8 mouse cellular contexts compared by ENCODE assay signal in genomic region chrX:74353467-74353770, GRCm38 (mm10). TPM values are rescaled to one million over a fixed set of nuclear protein-coding genes. Genes with fewer than 3 reads are reported as not detected.
DNase-seq lines count a peak whose midpoint lies in the region; ATAC-seq and TF ChIP-seq lines count a peak whose summit lies in the region.

TSS of gene Lage3 (minus strand) at chrX:74353618.

- TF ChIP-seq CTCF in bone marrow macrophage, adult 2 months (IDR thresholded peaks at IDR 0.05; ENCODE audit: low read depth, low read length): no peak
- TF ChIP-seq CTCF in embryonic fibroblast, embryonic 13.5 days (IDR thresholded peaks at IDR 0.05; ENCODE audit: borderline replicate concordance, insufficient read depth, low read length): no peak
- no peak for TF ChIP-seq CTCF in midbrain, postnatal 0 days (IDR thresholded peaks at IDR 0.05)

- H3K4me2 ChIP-seq in kidney, embryonic 14.5 days (replicated peaks; ENCODE audit: low read depth, low read length): peak within 1 kb of the TSS; percentile 60
- H3K4me2 ChIP-seq in limb, embryonic 15.5 days: peak within 1 kb of the TSS; percentile 49
- H3K4me2 ChIP-seq in midbrain, postnatal 0 days (ENCODE audit: low read depth, low read length, poor library complexity, severe bottlenecking): peak within 1 kb of the TSS; percentile 52

- no peak within 1 kb of the TSS for H3K27ac ChIP-seq in bone marrow macrophage, adult 2 months (ENCODE audit: insufficient read depth, low read depth, low read length)
- peak within 1 kb of the TSS; percentile 4; the same call in 1 of the 2 replicates for H3K27ac ChIP-seq in embryonic fibroblast, embryonic 13.5 days (ENCODE audit: insufficient read depth, low read length)
- no peak within 1 kb of the TSS for H3K27ac ChIP-seq in kidney, embryonic 14.5 days (ENCODE audit: low read depth, low read length)
- peak within 1 kb of the TSS; percentile 47; the same call in 1 of the 2 replicates for H3K27ac ChIP-seq in limb, embryonic 15.5 days
- peak within 1 kb of the TSS; percentile 63 for H3K27ac ChIP-seq in midbrain, postnatal 0 days (ENCODE audit: low read depth, low read length)

- no peak for TF ChIP-seq POLR2A in bone marrow macrophage, adult 2 months (IDR thresholded peaks at IDR 0.05; ENCODE audit: borderline replicate concordance, low read depth, low read length)
- peak; percentile 87 for TF ChIP-seq POLR2A in embryonic fibroblast, embryonic 13.5 days (IDR thresholded peaks at IDR 0.05; ENCODE audit: low read depth, low read length)

- no peaks in the 10 kb centered on the region for H3K4me1 ChIP-seq in bone marrow macrophage, adult 2 months (ENCODE audit: control insufficient read depth, insufficient read depth, low read length)
- no peaks in the 10 kb centered on the region for H3K4me1 ChIP-seq in embryonic fibroblast, embryonic 13.5 days (ENCODE audit: control insufficient read depth, insufficient read depth, low read length)
- no peaks in the 10 kb centered on the region for H3K4me1 ChIP-seq in kidney, embryonic 14.5 days (ENCODE audit: control insufficient read depth, insufficient read depth, low read length)
- no peaks in the 10 kb centered on the region for H3K4me1 ChIP-seq in limb, embryonic 15.5 days
- H3K4me1 ChIP-seq in midbrain, postnatal 0 days (ENCODE audit: insufficient read depth, low read length): no peaks in the 10 kb centered on the region

- 24% methylated on average over 9 of the region's 22 CpGs for WGBS in kidney, embryonic 14.5 days
- WGBS in limb, embryonic 15.5 days: 21% methylated on average over 8 of the region's 22 CpGs
- WGBS in midbrain, postnatal 0 days: 46% methylated on average over 13 of the region's 22 CpGs

- ATAC-seq in kidney, embryonic 14.5 days (ENCODE audit: low FRiP score, low TSS enrichment): peak; percentile 86
- peak; percentile 63; the same call in 1 of the 2 replicates for ATAC-seq in limb, embryonic 15.5 days (ENCODE audit: insufficient number of reproducible peaks, low FRiP score, low TSS enrichment, low read depth)
- ATAC-seq in midbrain, postnatal 0 days (ENCODE audit: low FRiP score): peak; percentile 92

- H3K9ac ChIP-seq in kidney, embryonic 14.5 days (ENCODE audit: low read depth, low read length): peak within 1 kb of the TSS; percentile 60
- H3K9ac ChIP-seq in limb, embryonic 15.5 days: peak within 1 kb of the TSS; percentile 35; the same call in 1 of the 2 replicates
- H3K9ac ChIP-seq in midbrain, postnatal 0 days (replicated peaks; ENCODE audit: low read length, poor library complexity, severe bottlenecking): peak within 1 kb of the TSS; percentile 56

- H3K9me3 ChIP-seq in kidney, embryonic 14.5 days (ENCODE audit: control insufficient read depth, low read length): no peaks in the 10 kb centered on the region
- H3K9me3 ChIP-seq in limb, embryonic 15.5 days: no peaks in the 10 kb centered on the region
- no peaks in the 10 kb centered on the region for H3K9me3 ChIP-seq in midbrain, postnatal 0 days (ENCODE audit: low read length)

- peak; percentile 83 for DNase-seq in A20 (ENCODE audit: low read depth, low spot score)
- DNase-seq in heart, adult 9 months (ENCODE audit: low spot score in 2 of 2): peak; percentile 74 to 79
- DNase-seq in midbrain, postnatal 0 days (ENCODE audit: low spot score): peak; percentile 86
- DNase-seq in spleen, postnatal 14 days (ENCODE audit: low spot score in 2 of 2): peak; percentile 58 to 72

- H3K4me3 ChIP-seq in bone marrow macrophage, adult 2 months (ENCODE audit: insufficient read depth, low read length): peak within 1 kb of the TSS; percentile 77
- peak within 1 kb of the TSS; percentile 70 for H3K4me3 ChIP-seq in embryonic fibroblast, embryonic 13.5 days (ENCODE audit: insufficient read depth, low read length)
- H3K4me3 ChIP-seq in kidney, embryonic 14.5 days (ENCODE audit: low read length): peak within 1 kb of the TSS; percentile 46
- H3K4me3 ChIP-seq in limb, embryonic 15.5 days: peak within 1 kb of the TSS; percentile 47
- H3K4me3 ChIP-seq in midbrain, postnatal 0 days (ENCODE audit: low read depth, low read length): peak within 1 kb of the TSS; percentile 37

- no peaks in the 10 kb centered on the region for H3K27me3 ChIP-seq in kidney, embryonic 14.5 days (ENCODE audit: control insufficient read depth, insufficient read depth, low read length)
- no peaks in the 10 kb centered on the region for H3K27me3 ChIP-seq in limb, embryonic 15.5 days
- no peaks in the 10 kb centered on the region for H3K27me3 ChIP-seq in midbrain, postnatal 0 days (ENCODE audit: insufficient read depth, low read length)

- H3K36me3 ChIP-seq in kidney, embryonic 14.5 days (ENCODE audit: control insufficient read depth, insufficient read depth, low read length): no peaks in the 10 kb centered on the region
- no peaks in the 10 kb centered on the region for H3K36me3 ChIP-seq in limb, embryonic 15.5 days
- no peaks in the 10 kb centered on the region for H3K36me3 ChIP-seq in midbrain, postnatal 0 days (ENCODE audit: insufficient read depth, low read length)

RNA-seq across cellular contexts. Expression of gene Lage3, which starts in this region (rescaled TPM):
- 45.1 and 50.3 TPM in 2 replicates for polyA plus RNA-seq in bone marrow macrophage, adult 2 months (2012; ENCODE audit: insufficient read depth, insufficient read length, missing spikeins)
- polyA plus RNA-seq in embryonic fibroblast, embryonic 13.5 days (2011; ENCODE audit: insufficient read length, low read depth, missing spikeins): 56.1 and 62.9 TPM in 2 replicates
- 128 and 153 TPM in 2 replicates for polyA plus RNA-seq in kidney, embryonic 14.5 days (2014; fragmentation: Nextera tagmentation; extraction: Ambion mirVana)
- polyA plus RNA-seq in limb, embryonic 15.5 days (2015; fragmentation: Nextera tagmentation; extraction: Ambion mirVana): 89.8 and 90.3 TPM in 2 replicates
- total RNA-seq in midbrain, postnatal 0 days (2014; rRNA removed): 40.2 and 67.1 TPM in 2 replicates
- polyA plus RNA-seq in midbrain, postnatal 0 days (2015; fragmentation: Nextera tagmentation; extraction: Ambion mirVana): 62.0 and 65.8 TPM in 2 replicates

Comparison
In these comparisons a context has a peak if more than half of its experiments do, and no peak if none do; other contexts are left out.
1. H3K27ac ChIP-seq: peak in embryonic fibroblast, embryonic 13.5 days (single experiment), limb, embryonic 15.5 days (single experiment) and midbrain, postnatal 0 days (single experiment); none in bone marrow macrophage, adult 2 months (single experiment) and kidney, embryonic 14.5 days (single experiment).
2. Peak in every context shown above with its lines, with median percentiles within 50 percentile points of each other: DNase-seq, H3K4me3 ChIP-seq, ATAC-seq, H3K4me2 ChIP-seq and H3K9ac ChIP-seq.